8 mouse cellular contexts compared by ENCODE assay signal in genomic region chr15:51730805-51731412, GRCm38 (mm10).
A peak's percentile ranks its signal among the peaks of the same experiment; 100 is the strongest.
DNase-seq lines count a peak whose midpoint lies in the region.

No protein-coding gene starts in this region.

- DNase-seq in cerebellum, adult 9-11 months = peak; percentile 13
- DNase-seq in cerebellum, adult 8-10 months = no peak
- DNase-seq in T-cell, adult 2 months (ENCODE audit: low spot score) = peak; percentile 3
- peak; percentile 71 for DNase-seq in gastrocnemius, postnatal 14 days
- DNase-seq in left cerebral cortex, postnatal 14 days (ENCODE audit: low spot score in 2 of 2) = peak; percentile 23 to 24
- peak; percentile 7 to 23 for DNase-seq in right cerebral cortex, postnatal 36 days (ENCODE audit: low spot score in 2 of 2)
- DNase-seq in spleen, postnatal 36 days (ENCODE audit: low spot score in 2 of 2) = no peak
- no peak for DNase-seq in urinary bladder, postnatal 25 days (ENCODE audit: low spot score)

- intact Hi-C loops in gastrocnemius, postnatal 14 days (cut with DNase I; ENCODE audit: low total_unique reads) = no loop called here
- intact Hi-C loops in left cerebral cortex, postnatal 14 days (cut with DNase I) = no loop called here

Comparison
In these comparisons a context has a peak if more than half of its experiments do, and no peak if none do; other contexts are left out.
1. DNase-seq: peak in cerebellum, adult 9-11 months (single experiment), T-cell, adult 2 months (single experiment), gastrocnemius, postnatal 14 days (single experiment), left cerebral cortex, postnatal 14 days (2 of 2) and right cerebral cortex, postnatal 36 days (2 of 2); none in cerebellum, adult 8-10 months (single experiment), spleen, postnatal 36 days (0 of 2) and urinary bladder, postnatal 25 days (single experiment).